Mouse (Mus musculus) kidney, postnatal 0 days (tissue): ENCODE measurements around the gene Nprl2. TPM values are rescaled to one million over a fixed set of nuclear protein-coding genes. Genes with fewer than 3 reads are reported as not detected.
"Not testable (repeated sequence)": the region's sequence is repeated elsewhere in the genome, so short reads cannot be mapped to it uniquely, and the experiment has no call there.

ENCODE experiments used
- ATAC-seq: fragments of 200-750 bp; cut with Nextera tagmentation; replicated peaks from 2 replicates; pipeline ENCODE4 v1.8.0; 2017; ENCODE audit warnings: low read depth, moderate number of reproducible peaks, moderate TSS enrichment, moderate library complexity; ENCODE audit not compliant: low FRiP score
- DNase-seq: peaks from one replicate; pipeline ENCODE4 v3.0.0-alpha.2; 2016; ENCODE audit warnings: low spot score
- H3K27ac ChIP-seq: fragments of 300-500 bp; sonication (generic); 2 replicates; pipeline ENCODE4 v1.5.1; 2014; ENCODE audit warnings: mild to moderate bottlenecking
- H3K27me3 ChIP-seq: fragments of 300-500 bp; sonication (generic); 2 replicates; pipeline ENCODE4 v1.6.1; 2014; ENCODE audit warnings: low read length, mixed read lengths; ENCODE audit not compliant: insufficient read depth
- H3K36me3 ChIP-seq: fragments of 300-500 bp; sonication (generic); 2 replicates; pipeline ENCODE4 v1.6.1; 2014; ENCODE audit warnings: low read length, mixed read lengths; ENCODE audit not compliant: insufficient read depth
- H3K4me1 ChIP-seq: fragments of 300-500 bp; sonication (generic); replicated peaks from 2 replicates; pipeline ENCODE4 v1.6.1; 2014; ENCODE audit warnings: antibody characterized with exemption, low read length, mixed read lengths; ENCODE audit not compliant: insufficient read depth
- H3K4me2 ChIP-seq: fragments of 300-500 bp; sonication (generic); 2 replicates; pipeline ENCODE4 v1.6.1; 2014; ENCODE audit warnings: mild to moderate bottlenecking, low read length, moderate library complexity, mixed read lengths
- H3K4me3 ChIP-seq: fragments of 300-500 bp; sonication (generic); replicated peaks from 2 replicates; pipeline ENCODE4 v1.5.1; 2014; ENCODE audit warnings: low read depth, low read length
- H3K9ac ChIP-seq: fragments of 300-500 bp; sonication (generic); 2 replicates; pipeline ENCODE4 v1.6.1; 2014; ENCODE audit warnings: low read depth, low read length
- H3K9me3 ChIP-seq: fragments of 300-500 bp; sonication (generic); replicated peaks from 2 replicates; pipeline ENCODE4 v1.6.1; 2016; ENCODE audit warnings: low read length, inconsistent platforms, mixed read lengths
- CTCF ChIP-seq: IDR thresholded peaks from 2 replicates; pipeline ENCODE4 v1.5.1; 2016; ENCODE audit warnings: antibody characterized with exemption, low read depth, mild to moderate bottlenecking, moderate library complexity
- WGBS: fragments of 180-500 bp; shearing (Covaris S2); extraction: QIAGEN DNeasy Blood & Tissue Kit; methylation state at CpG from one replicate; pipeline ENCODE4 v1.1.7; 2014; 5-methylcytosine and 5-hydroxymethylcytosine counted together
- polyA plus RNA-seq: library from polyadenylated mRNA; unstranded; fragments of >200 nt; fragmentation: Nextera tagmentation; extraction: Ambion mirVana; gene quantifications from 2 replicates; pipeline ENCODE4 v1.2.1, GENCODE M21; 2015

Gene Nprl2
- polyA plus RNA-seq, 1 experiment from 2014 or later = 43.8 TPM

GRCm38 (mm10) chr9:107573774-107574173, 31.7 kb downstream of the Nprl2 start:
- WGBS = 85% methylated on average over 6 of the region's 6 CpGs
- not testable (repeated sequence) for H3K9me3 ChIP-seq, DNase-seq, H3K9ac ChIP-seq, H3K4me3 ChIP-seq, H3K27me3 ChIP-seq, H3K4me2 ChIP-seq, H3K27ac ChIP-seq, ATAC-seq
- Histone ChIP-seq H3K4me1 (peaks cover 31% of the 10 kb centered on the region), H3K36me3 (peaks cover 25% of the 10 kb centered on the region)
- TF ChIP-seq CTCF = peak; percentile 27; the same call in 1 of the 2 replicates

GRCm38 (mm10) chr9:107575579-107576356, 33.7 kb downstream of the Nprl2 start:
- TF ChIP-seq CTCF = no peak
- peaks cover 25% of the 10 kb centered on the region for H3K36me3 ChIP-seq
- no peaks in the 10 kb centered on the region for H3K27me3 ChIP-seq
- H3K9ac ChIP-seq = no peak overlapping the region
- H3K9me3 ChIP-seq = no peaks in the 10 kb centered on the region
- peaks cover 24% of the 10 kb centered on the region for H3K4me1 ChIP-seq
- WGBS = 77% methylated on average over 14 of the region's 14 CpGs
- H3K4me2 ChIP-seq = no peak overlapping the region
- ATAC-seq = no peak
- peak overlapping the region; percentile 70 for H3K27ac ChIP-seq
- no peak for DNase-seq
- no peak overlapping the region for H3K4me3 ChIP-seq

GRCm38 (mm10) chr9:107576357-107577107, 34.5 kb downstream of the Nprl2 start, which contains the start of gene Hyal1:
Gene Hyal1 (plus strand): TSS chr9:107576927.
- Histone ChIP-seq H3K4me2 (peak within 1 kb of the TSS; percentile 54), H3K4me1 (peaks cover 17% of the 10 kb centered on the region), H3K27me3 (no peaks in the 10 kb centered on the region), H3K4me3 (peak within 1 kb of the TSS; percentile 27), H3K9ac (peak within 1 kb of the TSS; percentile 40), H3K36me3 (peaks cover 24% of the 10 kb centered on the region), H3K9me3 (no peaks in the 10 kb centered on the region), H3K27ac (peak within 1 kb of the TSS; percentile 70)
- DNase-seq = peak; percentile 94
- no peak for TF ChIP-seq CTCF
- WGBS = 14% methylated on average over 16 of the region's 16 CpGs
- peak; percentile 67 for ATAC-seq

- H3K9ac ChIP-seq = no peak overlapping the region
- H3K4me1 ChIP-seq = peaks cover 20% of the 10 kb centered on the region
- no peak overlapping the region for H3K4me3 ChIP-seq
- no peaks in the 10 kb centered on the region for H3K9me3 ChIP-seq
- WGBS = 92% methylated on average over 10 of the region's 10 CpGs
- H3K27ac ChIP-seq = no peak overlapping the region
- TF ChIP-seq CTCF = no peak
- H3K36me3 ChIP-seq = peaks cover 10% of the 10 kb centered on the region
- DNase-seq = no peak
- ATAC-seq = no peak
- H3K27me3 ChIP-seq = no peaks in the 10 kb centered on the region
- no peak overlapping the region for H3K4me2 ChIP-seq
Measured at GRCm38 (mm10) chr9:107577871-107578270, 35.8 kb downstream of the Nprl2 start.

- Histone ChIP-seq H3K27ac (peak within 1 kb of the TSS; percentile 96), H3K4me2 (no peak within 1 kb of the TSS), H3K4me3 (no peak within 1 kb of the TSS), H3K27me3 (no peaks in the 10 kb centered on the region), H3K36me3 (peaks cover 12% of the 10 kb centered on the region; the same call in 1 of the 2 replicates), H3K9me3 (no peaks in the 10 kb centered on the region), H3K4me1 (peaks cover 20% of the 10 kb centered on the region), H3K9ac (0 out of 2 replicates have a peak within 1 kb of the TSS, but pooled peaks have one; percentile 8)
- 81% methylated on average over 3 of the region's 3 CpGs for WGBS
- ATAC-seq (no peak), DNase-seq (no peak)
- TF ChIP-seq CTCF = no peak
Measured at GRCm38 (mm10) chr9:107578587-107578986, 36.6 kb downstream of the Nprl2 start, which contains the start of gene Naa80. Gene Naa80 (plus strand): TSS chr9:107578887.
